Mouse (Mus musculus): ENCODE results near the gene Hspa1l.

Gene Hspa1l

GRCm38 (mm10) chr17:35026206-35026605 lies 53.7 kb downstream of the Hspa1l start:
- no peak for DNase-seq (ENCODE audit: low read depth)

- DNase-seq (ENCODE audit: low read depth), result peak; percentile 57
These were observed 55.0 kb downstream of the Hspa1l start, which contains the start of gene Sapcd1 for GRCm38 (mm10) chr17:35027277-35028068. Gene Sapcd1, minus strand, starts transcription at chr17:35028016.

- DNase-seq (ENCODE audit: low read depth), result no peak
These were observed 55.8 kb downstream of the Hspa1l start for GRCm38 (mm10) chr17:35028315-35028714.

Measured in NIH3T3 (cell line).